ENCODE assay signal across 12 mouse cellular contexts in the genomic region with DNA sequence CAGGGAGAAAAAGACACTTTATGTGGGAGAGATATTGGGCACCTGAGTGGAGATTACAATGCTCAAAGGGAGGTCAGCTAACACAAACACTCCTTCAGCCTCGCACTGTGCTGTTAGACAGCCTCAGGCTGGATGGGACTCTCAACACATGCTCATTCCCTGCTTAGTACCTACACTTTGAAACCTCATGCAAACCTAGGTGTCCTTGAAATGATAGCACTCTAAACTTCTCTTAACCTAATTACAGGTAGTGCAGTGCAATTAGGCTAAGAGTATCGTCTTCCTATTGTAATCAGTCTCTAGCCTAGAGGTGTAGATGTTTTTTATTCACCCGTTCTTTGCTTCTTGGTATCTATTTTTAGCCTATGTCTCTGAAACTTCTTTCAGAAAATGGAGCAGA.
"Had no signal": no experiment of that assay in that cellular context is flagged by ENCODE, and none has a peak within 500 bp of the region (broad histone marks: within the 10 kb centered on the region; RNA-seq: fewer than 3 reads in every experiment).

No protein-coding gene starts in this region.

- ATAC-seq: liver, postnatal 0 days; lung, postnatal 0 days; midbrain, embryonic 13.5 days had no signal

- H3K27ac ChIP-seq: limb, embryonic 12.5 days; limb, embryonic 15.5 days; liver, embryonic 14.5 days; macrophage; midbrain, embryonic 13.5 days; stomach, embryonic 15.5 days had no signal

- H3K4me2 ChIP-seq: limb, embryonic 12.5 days; limb, embryonic 15.5 days; liver, embryonic 11.5 days; lung, embryonic 14.5 days; midbrain, embryonic 13.5 days; stomach, embryonic 15.5 days had no signal

- H3K4me3 ChIP-seq: limb, embryonic 12.5 days; limb, embryonic 15.5 days; midbrain, embryonic 13.5 days; stomach, embryonic 15.5 days had no signal

- H3K36me3 ChIP-seq: limb, embryonic 12.5 days; limb, embryonic 15.5 days; midbrain, embryonic 13.5 days; stomach, embryonic 15.5 days had no signal

- H3K4me1 ChIP-seq: limb, embryonic 12.5 days; limb, embryonic 15.5 days; midbrain, embryonic 13.5 days; stomach, embryonic 15.5 days had no signal

- DNase-seq: kidney, postnatal 14 days; right cerebral cortex, postnatal 25 days had no signal

- H3K9ac ChIP-seq: limb, embryonic 12.5 days; limb, embryonic 15.5 days; liver, embryonic 14.5 days; liver, postnatal 0 days; lung, embryonic 14.5 days; midbrain, embryonic 13.5 days; stomach, embryonic 15.5 days had no signal

- H3K27me3 ChIP-seq: limb, embryonic 12.5 days; limb, embryonic 15.5 days; midbrain, embryonic 13.5 days; stomach, embryonic 15.5 days had no signal

- H3K9me3 ChIP-seq: limb, embryonic 12.5 days; limb, embryonic 15.5 days; midbrain, embryonic 13.5 days; stomach, embryonic 15.5 days had no signal
